Mouse (Mus musculus) ES-E14 (cell line): Measurements from ENCODE around the gene Arid5b. TPM values are rescaled to one million over a fixed set of nuclear protein-coding genes. Genes with fewer than 3 reads are reported as not detected.
A peak's percentile ranks its signal among the peaks of the same experiment; 100 is the strongest.

Source experiments
- DNase-seq: peaks from one replicate; pipeline ENCODE4 v3.0.0-alpha.2; 2013; ENCODE audit warnings: low read depth, low spot score
- H3K27ac ChIP-seq: 2 replicates; pipeline ENCODE4 v1.5.1; 2012; ENCODE audit warnings: low read depth, mild to moderate bottlenecking, low read length, moderate library complexity, mixed read lengths; ENCODE audit not compliant: poor library complexity, insufficient read depth, severe bottlenecking
- H3K36me3 ChIP-seq: 2 replicates; pipeline ENCODE4 v1.6.1; 2012; ENCODE audit warnings: mild to moderate bottlenecking, low read length, moderate library complexity, mixed read lengths; ENCODE audit not compliant: control insufficient read depth, poor library complexity, insufficient read depth, severe bottlenecking
- H3K4me1 ChIP-seq, 2 experiments: fragments of 150-350 bp in 1 of 2; sonication (generic) in 1 of 2; 2 replicates each; pipeline ENCODE4 v1.6.1; 2012; ENCODE audit warnings: low read length in 2 of 2, mild to moderate bottlenecking in 1 of 2, mixed read lengths in 1 of 2; ENCODE audit not compliant: control insufficient read depth in 2 of 2, insufficient read depth in 2 of 2, poor library complexity in 1 of 2
- H3K4me3 ChIP-seq, 2 experiments: fragments of 150-350 bp in 1 of 2; sonication (generic) in 1 of 2; 2 replicates each; pipeline ENCODE4 v1.5.1; 2012; ENCODE audit warnings: low read length in 2 of 2, low read depth in 1 of 2, mild to moderate bottlenecking in 1 of 2, mixed read lengths in 1 of 2; ENCODE audit not compliant: insufficient read depth in 1 of 2, poor library complexity in 1 of 2, severe bottlenecking in 1 of 2
- H3K9ac ChIP-seq: 2 replicates; pipeline ENCODE4 v1.6.1; 2012; ENCODE audit warnings: low read depth, mild to moderate bottlenecking, low read length, mixed read lengths; ENCODE audit not compliant: poor library complexity, insufficient read depth, severe bottlenecking
- H3K9me3 ChIP-seq: fragments of 150-350 bp; sonication (generic); 2 replicates; pipeline ENCODE4 v1.6.1; 2012; ENCODE audit warnings: low read depth, mild to moderate bottlenecking, low read length; ENCODE audit not compliant: control insufficient read depth, insufficient read depth
- CHD2 ChIP-seq: IDR thresholded peaks from 2 replicates; pipeline ENCODE4 v1.6.1; 2014; ENCODE audit warnings: mild to moderate bottlenecking, low read depth, low read length, inconsistent platforms
- HCFC1 ChIP-seq: IDR thresholded peaks from 2 replicates; pipeline ENCODE4 v1.6.1; 2012; ENCODE audit warnings: low read length, inconsistent platforms, borderline replicate concordance; ENCODE audit not compliant: insufficient read depth
- MAFK ChIP-seq: IDR thresholded peaks from 2 replicates; pipeline ENCODE4 v1.6.1; 2014; ENCODE audit warnings: mild to moderate bottlenecking, low read depth, low read length, inconsistent platforms; ENCODE audit not compliant: insufficient read depth
- ZC3H11A ChIP-seq: IDR thresholded peaks from 2 replicates; pipeline ENCODE4 v1.6.1; 2012; ENCODE audit warnings: low read depth, mild to moderate bottlenecking, inconsistent platforms, low read length, borderline replicate concordance
- ZNF384 ChIP-seq: IDR thresholded peaks from 2 replicates; pipeline ENCODE4 v1.6.1; 2012; ENCODE audit warnings: low read depth, low read length, inconsistent platforms
- in situ Hi-C, 2 experiments: fragments of 600-800 bp; cut with MboI; formaldehyde crosslinking; loops; one replicate each; pipeline ENCODE4 v1.15.1; 2025; ENCODE audit warnings: low sequenced_read_pairs in 2 of 2, inconsistent platforms in 1 of 2; ENCODE audit not compliant: unreplicated experiment in 2 of 2
- total RNA-seq: library from RNA; depleted of rRNA; stranded (reverse); fragments of 300-350 nt; gene quantifications from 2 replicates; pipeline ENCODE4 v1.2.3, GENCODE M21; 2012

The Arid5b gene
- total RNA-seq, 1 experiment: 26.2 TPM

DNA sequence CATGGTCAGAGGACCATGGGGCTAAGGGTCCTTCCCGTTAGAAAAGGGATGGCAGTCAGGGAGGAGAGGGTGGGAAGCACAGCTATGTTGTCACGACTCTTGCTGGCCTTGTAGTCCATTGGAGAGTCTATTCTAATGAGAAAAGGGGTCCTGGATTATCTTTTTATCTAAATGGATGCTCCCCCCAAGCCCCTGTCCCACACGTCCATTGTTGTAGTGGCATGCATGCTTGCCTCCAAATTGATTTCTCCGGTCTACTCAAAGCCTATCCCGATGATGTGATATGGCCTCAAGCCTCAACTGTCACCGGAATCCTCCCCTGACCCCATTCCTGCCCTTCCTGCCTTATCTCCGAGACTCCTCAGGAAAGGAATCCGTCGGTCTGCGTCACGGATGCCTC is 187.5 kb downstream of the Arid5b start:
- H3K36me3 ChIP-seq: peaks cover 9% of the 10 kb centered on the region
- H3K9ac ChIP-seq: no peak overlapping the region
- 0 out of 2 replicates have a peak overlapping the region, but pooled peaks have one; percentile 58 for H3K27ac ChIP-seq
- no peak overlapping the region for H3K4me3 ChIP-seq
- H3K9me3 ChIP-seq: no peaks in the 10 kb centered on the region
- no peak for TF ChIP-seq ZNF384
- no peak for TF ChIP-seq ZC3H11A
- no peak for TF ChIP-seq CHD2
- TF ChIP-seq HCFC1: no peak
- TF ChIP-seq MAFK: no peak
- peaks cover 9 to 11% of the 10 kb centered on the region in 2 experiments for H3K4me1 ChIP-seq
- in situ Hi-C loops: no loop called here
- DNase-seq: no peak

DNA sequence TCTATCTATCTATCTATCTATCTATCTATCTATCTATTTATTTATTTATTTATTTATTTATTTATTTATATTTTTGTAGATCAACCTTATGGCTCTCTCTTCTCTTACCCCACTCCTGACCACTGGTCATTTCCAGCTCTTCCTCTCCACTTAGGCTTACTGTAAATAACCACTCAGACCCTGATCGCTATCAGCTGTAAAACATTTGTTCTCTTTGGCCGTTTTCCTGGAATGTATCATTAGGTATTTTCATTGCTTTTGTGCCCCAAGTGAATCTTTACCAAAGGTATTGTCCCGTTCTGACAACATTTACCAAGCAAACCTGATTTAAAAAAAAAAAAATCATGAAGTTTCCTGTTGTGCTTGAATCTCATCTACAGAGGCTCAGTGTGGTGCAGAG is 188.0 kb downstream of the Arid5b start:
- TF ChIP-seq ZC3H11A (no peak), HCFC1 (no peak), ZNF384 (no peak), CHD2 (no peak), MAFK (no peak)
- Histone ChIP-seq H3K27ac (no peak overlapping the region), H3K4me3 (no peak overlapping the region), H3K36me3 (peaks cover 7% of the 10 kb centered on the region), H3K4me1 (peaks cover 9 to 11% of the 10 kb centered on the region in 2 experiments), H3K9ac (no peak overlapping the region), H3K9me3 (no peaks in the 10 kb centered on the region)
- no peak for DNase-seq
- in situ Hi-C loops: no loop called here

DNA sequence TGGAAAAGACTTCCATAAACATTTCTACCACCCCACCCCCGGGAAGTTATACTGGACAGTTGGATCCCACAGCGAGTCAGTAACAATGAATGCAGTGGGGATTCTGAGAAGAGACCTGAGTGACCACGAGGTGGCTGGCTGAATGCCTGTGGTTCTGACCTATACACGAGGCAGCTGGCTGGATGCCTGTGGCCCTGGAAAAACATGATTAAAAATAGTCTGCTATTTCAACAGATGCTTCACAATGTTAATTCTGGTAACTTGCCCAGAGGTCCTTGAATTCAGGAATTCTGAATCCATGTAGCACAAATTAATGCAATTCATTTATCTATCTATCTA is 188.4 kb downstream of the Arid5b start:
- no peak overlapping the region for H3K9ac ChIP-seq
- H3K4me3 ChIP-seq: no peak overlapping the region
- peaks cover 9 to 11% of the 10 kb centered on the region in 2 experiments for H3K4me1 ChIP-seq
- no peak for TF ChIP-seq ZC3H11A
- no peak for TF ChIP-seq ZNF384
- no peak for TF ChIP-seq MAFK
- TF ChIP-seq CHD2: no peak
- TF ChIP-seq HCFC1: no peak
- H3K36me3 ChIP-seq: peaks cover 5% of the 10 kb centered on the region
- no peaks in the 10 kb centered on the region for H3K9me3 ChIP-seq
- DNase-seq: no peak
- in situ Hi-C loops: no loop called here
- H3K27ac ChIP-seq: no peak overlapping the region

- DNase-seq: peak; percentile 46
- Histone ChIP-seq H3K4me3 (no peak overlapping the region), H3K9me3 (no peaks in the 10 kb centered on the region), H3K36me3 (no peaks in the 10 kb centered on the region; the same call in 1 of the 2 replicates), H3K4me1 (peaks cover 9 to 11% of the 10 kb centered on the region in 2 experiments), H3K9ac (no peak overlapping the region), H3K27ac (no peak overlapping the region)
- TF ChIP-seq ZNF384 (no peak), MAFK (no peak), ZC3H11A (no peak), CHD2 (no peak), HCFC1 (no peak)
- in situ Hi-C loops: no loop called here
Observed at GRCm38 (mm10) chr10:68089435-68090196, 188.9 kb downstream of the Arid5b start.
